Mouse (Mus musculus): Measurements from ENCODE around the gene Hira.

GRCm38 (mm10) chr16:18986860-18987259 is 110.0 kb downstream of the Hira start:
- TF ChIP-seq CTCF (IDR thresholded peaks at IDR 0.05; ENCODE audit: low read depth), result no peak
- no peak for TF ChIP-seq EP300 (IDR thresholded peaks at IDR 0.05; ENCODE audit: low read depth)

All from liver, embryonic 14.5 days (tissue).